Mouse (Mus musculus) embryonic fibroblast, embryonic 13.5 days (primary cell): ENCODE results near the gene Prr9.

ENCODE experiments used
- CTCF ChIP-seq: IDR thresholded peaks from 2 replicates; pipeline ENCODE4 v1.5.1; 2011; ENCODE audit warnings: mild to moderate bottlenecking, control low read depth, low read length, moderate library complexity, borderline replicate concordance; ENCODE audit not compliant: insufficient read depth
- POLR2A ChIP-seq: IDR thresholded peaks from 2 replicates; pipeline ENCODE4 v1.6.1; 2011; ENCODE audit warnings: low read depth, mild to moderate bottlenecking, control low read depth, low read length, moderate library complexity

- no peak for TF ChIP-seq CTCF
- TF ChIP-seq POLR2A: no peak
Measured at GRCm38 (mm10) chr3:92081285-92081931, 42.3 kb downstream of the Prr9 start.
